ENCODE assay signal across 17 mouse cellular contexts in the genomic region with DNA sequence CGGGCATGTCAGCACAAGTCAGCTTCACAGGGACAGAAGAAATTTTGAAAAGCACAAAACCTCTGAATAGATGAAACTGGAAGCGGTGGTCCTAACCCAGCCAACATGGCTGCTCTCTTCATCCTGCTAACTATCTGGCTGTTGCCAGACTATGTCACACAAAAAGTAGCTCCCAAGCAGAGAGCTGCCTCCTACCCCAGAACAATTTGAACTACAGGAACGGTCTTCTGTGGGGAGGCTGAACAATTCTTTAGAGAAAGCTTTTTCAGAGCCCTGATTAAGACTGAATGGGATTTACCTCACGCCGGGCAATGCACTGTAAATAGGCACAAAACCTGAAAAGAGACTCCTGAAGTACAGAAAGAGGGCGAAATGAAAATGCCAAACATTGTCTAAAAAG.
DNase-seq lines count a peak whose midpoint lies in the region; ATAC-seq and TF ChIP-seq lines count a peak whose summit lies in the region.
"Had no signal": no experiment of that assay in that cellular context is flagged by ENCODE, and none has a peak within 500 bp of the region (broad histone marks: within the 10 kb centered on the region; RNA-seq: fewer than 3 reads in every experiment).

No protein-coding gene starts in this region.

- ATAC-seq in lung, embryonic 14.5 days (ENCODE audit: insufficient read depth) = no peak
- 0 out of 2 replicates have a peak, but pooled peaks have one; percentile 41 for ATAC-seq in forebrain, embryonic 14.5 days
- ATAC-seq in midbrain, embryonic 16.5 days = no peak
- ATAC-seq: intestine, embryonic 15.5 days had no signal

- no peaks in the 10 kb centered on the region for H3K27me3 ChIP-seq in lung, embryonic 14.5 days (ENCODE audit: insufficient read depth, low read length)
- H3K27me3 ChIP-seq in forebrain, embryonic 14.5 days (replicated peaks; ENCODE audit: control insufficient read depth, insufficient read depth, low read length) = no peaks in the 10 kb centered on the region
- H3K27me3 ChIP-seq in midbrain, embryonic 16.5 days (ENCODE audit: control insufficient read depth, insufficient read depth, low read depth, low read length) = no peaks in the 10 kb centered on the region
- H3K27me3 ChIP-seq: intestine, embryonic 15.5 days; liver, embryonic 13.5 days; neural tube, embryonic 12.5 days had no signal

- H3K4me1 ChIP-seq in lung, embryonic 14.5 days (ENCODE audit: insufficient read depth) = no peaks in the 10 kb centered on the region; the same call in 1 of the 2 replicates
- peaks cover 13% of the 10 kb centered on the region; the same call in 1 of the 2 replicates for H3K4me1 ChIP-seq in forebrain, embryonic 14.5 days (ENCODE audit: control insufficient read depth, insufficient read depth, low read length)
- H3K4me1 ChIP-seq in midbrain, embryonic 16.5 days (ENCODE audit: control insufficient read depth, insufficient read depth, low read length) = no peaks in the 10 kb centered on the region
- H3K4me1 ChIP-seq: intestine, embryonic 15.5 days had no signal

- H3K4me2 ChIP-seq in lung, embryonic 14.5 days = no peak overlapping the region
- H3K4me2 ChIP-seq in forebrain, embryonic 14.5 days (ENCODE audit: low read length) = no peak overlapping the region
- H3K4me2 ChIP-seq in midbrain, embryonic 16.5 days (ENCODE audit: low read length) = no peak overlapping the region
- H3K4me2 ChIP-seq: intestine, embryonic 15.5 days; liver, embryonic 13.5 days; neural tube, embryonic 12.5 days had no signal

- H3K9me3 ChIP-seq in lung, embryonic 14.5 days (ENCODE audit: low read depth, low read length) = no peaks in the 10 kb centered on the region
- no peaks in the 10 kb centered on the region for H3K9me3 ChIP-seq in forebrain, embryonic 14.5 days (replicated peaks; ENCODE audit: control insufficient read depth, low read length)
- H3K9me3 ChIP-seq in midbrain, embryonic 16.5 days (replicated peaks; ENCODE audit: control insufficient read depth, low read length, poor library complexity, severe bottlenecking) = no peaks in the 10 kb centered on the region
- H3K9me3 ChIP-seq: intestine, embryonic 15.5 days; liver, embryonic 13.5 days; neural tube, embryonic 12.5 days had no signal

- TF ChIP-seq CTCF in lung, embryonic 14.5 days (IDR thresholded peaks at IDR 0.05; ENCODE audit: low read depth) = no peak

- H3K27ac ChIP-seq in lung, embryonic 14.5 days (ENCODE audit: low read depth) = peak overlapping the region; percentile 73
- H3K27ac ChIP-seq in forebrain, embryonic 14.5 days (ENCODE audit: low read depth, low read length) = peak overlapping the region; percentile 65; the same call in 1 of the 2 replicates
- 0 out of 2 replicates have a peak overlapping the region, but pooled peaks have one; percentile 29 for H3K27ac ChIP-seq in midbrain, embryonic 16.5 days (ENCODE audit: low read length)
- H3K27ac ChIP-seq: intestine, embryonic 15.5 days; liver, embryonic 13.5 days; neural tube, embryonic 12.5 days had no signal

- 0 out of 2 replicates have a peak, but pooled peaks cover 3% of the 10 kb centered on the region for H3K36me3 ChIP-seq in lung, embryonic 14.5 days (ENCODE audit: insufficient read depth)
- H3K36me3 ChIP-seq in forebrain, embryonic 14.5 days (ENCODE audit: control insufficient read depth, insufficient read depth, low read length) = no peaks in the 10 kb centered on the region
- no peaks in the 10 kb centered on the region for H3K36me3 ChIP-seq in midbrain, embryonic 16.5 days (ENCODE audit: control insufficient read depth, insufficient read depth, low read length)
- H3K36me3 ChIP-seq: intestine, embryonic 15.5 days; liver, embryonic 13.5 days; neural tube, embryonic 12.5 days had no signal

- no peak overlapping the region for H3K4me3 ChIP-seq in lung, embryonic 14.5 days (ENCODE audit: low read depth, low read length)
- no peak overlapping the region for H3K4me3 ChIP-seq in forebrain, embryonic 14.5 days (ENCODE audit: low read depth, low read length)
- no peak overlapping the region for H3K4me3 ChIP-seq in midbrain, embryonic 16.5 days (ENCODE audit: low read depth, low read length)
- H3K4me3 ChIP-seq: erythroblast, embryonic 14.5 days; intestine, embryonic 15.5 days; liver, embryonic 13.5 days; neural tube, embryonic 12.5 days had no signal

- peak; percentile 73 for DNase-seq in heart, adult 11 months
- no peak for DNase-seq in heart, adult 9 months (ENCODE audit: low spot score in 2 of 2)
- DNase-seq in lung, embryonic 14.5 days = no peak
- DNase-seq in lung, postnatal 4 days = no peak
- peak; percentile 54 for DNase-seq in forebrain, embryonic 14.5 days (ENCODE audit: low spot score)
- DNase-seq in layer of hippocampus, adult 18-20 months (ENCODE audit: low spot score in 2 of 2) = no peak
- DNase-seq in spleen, postnatal 10 days (ENCODE audit: low spot score in 2 of 2) = no peak
- DNase-seq: adrenal gland, adult 8-10 months; cerebellum, postnatal 36 days; kidney, postnatal 4 days; liver, embryonic 13.5 days; spleen, adult 18-20 months; thymus, postnatal 14 days had no signal

- 71% methylated on average over 6 of the region's 6 CpGs for WGBS in lung, embryonic 14.5 days
- WGBS in forebrain, embryonic 14.5 days = 6% methylated on average over 6 of the region's 6 CpGs
- 27% methylated on average over 6 of the region's 6 CpGs for WGBS in midbrain, embryonic 16.5 days

- H3K9ac ChIP-seq in lung, embryonic 14.5 days = no peak overlapping the region; the same call in 1 of the 2 replicates
- H3K9ac ChIP-seq in forebrain, embryonic 14.5 days (ENCODE audit: low read length) = no peak overlapping the region
- H3K9ac ChIP-seq in midbrain, embryonic 16.5 days (ENCODE audit: low read depth, low read length) = no peak overlapping the region
- H3K9ac ChIP-seq: intestine, embryonic 15.5 days; liver, embryonic 13.5 days; neural tube, embryonic 12.5 days had no signal

Comparison
In these comparisons a context has a peak if more than half of its experiments do, and no peak if none do; other contexts are left out.
1. DNase-seq: peak in heart, adult 11 months (single experiment) and forebrain, embryonic 14.5 days (single experiment); none in heart, adult 9 months (0 of 2), lung, embryonic 14.5 days (single experiment), lung, postnatal 4 days (0 of 2), layer of hippocampus, adult 18-20 months (0 of 2) and spleen, postnatal 10 days (0 of 2).
2. Peak in every context shown above with its lines, with median percentiles within 50 percentile points of each other: H3K27ac ChIP-seq.